Mouse (Mus musculus): ENCODE data around the gene Exosc6.
"Not testable (repeated sequence)": the region's sequence is repeated elsewhere in the genome, so short reads cannot be mapped to it uniquely, and the experiment has no call there.

- not testable (repeated sequence) for TF ChIP-seq POLR2A (IDR thresholded peaks at IDR 0.05; ENCODE audit: extremely low read depth, insufficient read depth, low read length); CTCF (IDR thresholded peaks at IDR 0.05; ENCODE audit: low read depth, low read length)
Measured at GRCm38 (mm10) chr8:111083936-111084335, 27.8 kb downstream of the Exosc6 start.
